Mouse (Mus musculus) MEL (cell line): ENCODE measurements around the gene Gm28048. TPM values are rescaled to one million over a fixed set of nuclear protein-coding genes. Genes with fewer than 3 reads are reported as not detected.

Experiments
- DNase-seq: peaks from one replicate; pipeline ENCODE4 v3.0.0; 2011; ENCODE audit warnings: low read depth, low spot score
- H3K27ac ChIP-seq: 2 replicates; pipeline ENCODE4 v1.5.1; 2012; ENCODE audit warnings: low read depth, mild to moderate bottlenecking, control low read depth, low read length, moderate library complexity; ENCODE audit not compliant: control insufficient read depth
- H3K27me3 ChIP-seq, 2 experiments: fragments of 150-350 bp in 1 of 2; sonication (generic) in 1 of 2; 2 replicates each; pipeline ENCODE4 v1.6.1; 2012; ENCODE audit warnings: low read length in 2 of 2, mild to moderate bottlenecking in 2 of 2, improper control_type of control experiment in 1 of 2, moderate library complexity in 1 of 2; ENCODE audit not compliant: insufficient read depth in 2 of 2, control insufficient read depth in 1 of 2
- H3K36me3 ChIP-seq, 2 experiments: 2 replicates each; pipeline ENCODE4 v1.6.1; 2012 to 2014; ENCODE audit warnings: low read length in 2 of 2, improper control_type of control experiment in 1 of 2, inconsistent platforms in 1 of 2, mild to moderate bottlenecking in 1 of 2; ENCODE audit not compliant: insufficient read depth in 2 of 2, control insufficient read depth in 1 of 2
- H3K4me1 ChIP-seq, 2 experiments: fragments of 150-350 bp in 1 of 2; sonication (generic) in 1 of 2; 2 replicates each; pipeline ENCODE4 v1.6.1; 2012; ENCODE audit warnings: low read length in 2 of 2, improper control_type of control experiment in 1 of 2, mild to moderate bottlenecking in 1 of 2; ENCODE audit not compliant: insufficient read depth in 2 of 2, control insufficient read depth in 1 of 2
- H3K4me3 ChIP-seq, 2 experiments: fragments of 150-350 bp in 1 of 2; sonication (generic) in 1 of 2; 2 replicates each; pipeline ENCODE4 v1.5.1; 2012; ENCODE audit warnings: low read depth in 2 of 2, low read length in 2 of 2, mild to moderate bottlenecking in 2 of 2, moderate library complexity in 2 of 2, control low read depth in 1 of 2, improper control_type of control experiment in 1 of 2; ENCODE audit not compliant: control insufficient read depth in 1 of 2, insufficient read depth in 1 of 2
- H3K79me2 ChIP-seq: 2 replicates; pipeline ENCODE4 v1.6.1; 2012; ENCODE audit warnings: mild to moderate bottlenecking, low read length, moderate library complexity; ENCODE audit not compliant: control insufficient read depth, poor library complexity, insufficient read depth
- H3K9ac ChIP-seq: 2 replicates; pipeline ENCODE4 v1.6.1; 2012; ENCODE audit warnings: low read depth, mild to moderate bottlenecking, control low read depth, low read length, moderate library complexity; ENCODE audit not compliant: control insufficient read depth, poor library complexity, severe bottlenecking
- H3K9me3 ChIP-seq: fragments of 150-350 bp; sonication (generic); replicated peaks from 2 replicates; pipeline ENCODE4 v1.6.1; 2012; ENCODE audit warnings: mild to moderate bottlenecking, low read length, improper control_type of control experiment, moderate library complexity; ENCODE audit not compliant: insufficient read depth
- BHLHE40 ChIP-seq: IDR thresholded peaks from 2 replicates; pipeline ENCODE4 v1.6.1; 2012; ENCODE audit warnings: low read depth, mild to moderate bottlenecking, inconsistent platforms, low read length, improper control_type of control experiment, borderline replicate concordance
- CHD1 ChIP-seq: IDR thresholded peaks from 2 replicates; pipeline ENCODE4 v1.6.1; 2012; ENCODE audit warnings: low read depth, mild to moderate bottlenecking, inconsistent platforms, low read length, improper control_type of control experiment
- CHD2 ChIP-seq: IDR thresholded peaks from 2 replicates; pipeline ENCODE4 v1.6.1; 2011; ENCODE audit warnings: low read length, improper control_type of control experiment
- CTCF ChIP-seq, 3 experiments: IDR thresholded peaks in 2 of 3; conservative IDR thresholded peaks in 1 of 3; 2 replicates each; pipeline ENCODE4 v1.5.1; 2011 to 2012; ENCODE audit warnings: low read length in 3 of 3, low read depth in 2 of 3, mild to moderate bottlenecking in 2 of 3, improper control_type of control experiment in 1 of 3, inconsistent platforms in 1 of 3, mixed read lengths in 1 of 3, moderate library complexity in 1 of 3; ENCODE audit not compliant: control insufficient read depth in 1 of 3, insufficient read depth in 1 of 3, poor library complexity in 1 of 3, severe bottlenecking in 1 of 3
- E2F4 ChIP-seq: IDR thresholded peaks from 2 replicates; pipeline ENCODE4 v1.6.1; 2011; ENCODE audit warnings: low read depth, low read length, improper control_type of control experiment, borderline replicate concordance
- EP300 ChIP-seq, 2 experiments: IDR thresholded peaks; 2 replicates each; pipeline ENCODE4 v1.6.1; 2011; ENCODE audit warnings: improper control_type of control experiment in 2 of 2, low read length in 2 of 2, low read depth in 1 of 2, mild to moderate bottlenecking in 1 of 2
- ETS1 ChIP-seq: IDR thresholded peaks from 2 replicates; pipeline ENCODE4 v1.6.1; 2012; ENCODE audit warnings: low read depth, mild to moderate bottlenecking, inconsistent platforms, low read length, improper control_type of control experiment, moderate library complexity
- GABPA ChIP-seq: IDR thresholded peaks from 2 replicates; pipeline ENCODE4 v1.6.1; 2012; ENCODE audit warnings: low read depth, mild to moderate bottlenecking, inconsistent platforms, low read length, improper control_type of control experiment, moderate library complexity
- GATA1 ChIP-seq: IDR thresholded peaks from 2 replicates; pipeline ENCODE4 v1.6.1; 2011; ENCODE audit warnings: low read depth, low read length, improper control_type of control experiment
- HCFC1 ChIP-seq: IDR thresholded peaks from 2 replicates; pipeline ENCODE4 v1.6.1; 2012; ENCODE audit warnings: low read depth, mild to moderate bottlenecking, inconsistent platforms, low read length, improper control_type of control experiment, moderate library complexity
- KAT2A ChIP-seq: conservative IDR thresholded peaks from 2 replicates; pipeline ENCODE4 v1.6.1; 2012; ENCODE audit warnings: low read depth, low read length, improper control_type of control experiment, inconsistent platforms
- MAFK ChIP-seq: IDR thresholded peaks from 2 replicates; pipeline ENCODE4 v1.6.1; 2011; ENCODE audit warnings: low read depth, mild to moderate bottlenecking, low read length, improper control_type of control experiment, borderline replicate concordance
- MAX ChIP-seq: IDR thresholded peaks from 2 replicates; pipeline ENCODE4 v1.6.1; 2011; ENCODE audit warnings: low read length, improper control_type of control experiment
- MEF2A ChIP-seq: IDR thresholded peaks from 2 replicates; pipeline ENCODE4 v1.6.1; 2014; ENCODE audit warnings: low read depth, mild to moderate bottlenecking, inconsistent platforms, low read length, improper control_type of control experiment; ENCODE audit not compliant: poor library complexity, insufficient replicate concordance, severe bottlenecking; ENCODE audit errors: extremely low read depth
- MXI1 ChIP-seq: IDR thresholded peaks from 2 replicates; pipeline ENCODE4 v1.6.1; 2011; ENCODE audit warnings: mild to moderate bottlenecking, low read depth, low read length, improper control_type of control experiment
- MYB ChIP-seq: IDR thresholded peaks from 2 replicates; pipeline ENCODE4 v1.6.1; 2011; ENCODE audit warnings: mild to moderate bottlenecking, low read depth, low read length, improper control_type of control experiment
- MYC ChIP-seq: IDR thresholded peaks from 2 replicates; pipeline ENCODE4 v1.6.1; 2011; ENCODE audit warnings: low read depth, mild to moderate bottlenecking, low read length, improper control_type of control experiment, moderate library complexity
- NELFE ChIP-seq: IDR thresholded peaks from 2 replicates; pipeline ENCODE4 v1.6.1; 2011; ENCODE audit warnings: low read depth, low read length, improper control_type of control experiment
- NRF1 ChIP-seq: IDR thresholded peaks from 2 replicates; pipeline ENCODE4 v1.6.1; 2014; ENCODE audit warnings: low read depth, mild to moderate bottlenecking, inconsistent platforms, low read length, improper control_type of control experiment, moderate library complexity; ENCODE audit not compliant: poor library complexity, insufficient read depth, severe bottlenecking
- POLR2AphosphoS2 ChIP-seq: IDR thresholded peaks from 2 replicates; pipeline ENCODE4 v1.6.1; 2011; ENCODE audit warnings: low read length, improper control_type of control experiment
- POLR2AphosphoS5 ChIP-seq: IDR thresholded peaks from 2 replicates; pipeline ENCODE4 v1.6.1; 2012; ENCODE audit warnings: low read depth, borderline replicate concordance, mild to moderate bottlenecking, inconsistent platforms, low read length, moderate library complexity, mixed read lengths
- RCOR1 ChIP-seq: IDR thresholded peaks from 2 replicates; pipeline ENCODE4 v1.6.1; 2012; ENCODE audit warnings: low read depth, mild to moderate bottlenecking, inconsistent platforms, low read length, improper control_type of control experiment
- SIN3A ChIP-seq: IDR thresholded peaks from 2 replicates; pipeline ENCODE4 v1.6.1; 2012; ENCODE audit warnings: low read length, improper control_type of control experiment, inconsistent platforms
- TAL1 ChIP-seq: IDR thresholded peaks from 2 replicates; pipeline ENCODE4 v1.6.1; 2012; ENCODE audit warnings: mild to moderate bottlenecking, inconsistent platforms, low read length, moderate library complexity, mixed read lengths
- TBP ChIP-seq: IDR thresholded peaks from 2 replicates; pipeline ENCODE4 v1.8.0; 2011; ENCODE audit warnings: low read depth, low read length, improper control_type of control experiment
- TCF12 ChIP-seq: IDR thresholded peaks from 2 replicates; pipeline ENCODE4 v1.6.1; 2014; ENCODE audit warnings: low read depth, mild to moderate bottlenecking, inconsistent platforms, low read length, improper control_type of control experiment, moderate library complexity
- UBTF ChIP-seq: IDR thresholded peaks from 2 replicates; pipeline ENCODE4 v1.6.1; 2012; ENCODE audit warnings: low read depth, mild to moderate bottlenecking, inconsistent platforms, low read length, improper control_type of control experiment, moderate library complexity, borderline replicate concordance; ENCODE audit not compliant: insufficient read depth
- USF1 ChIP-seq: IDR thresholded peaks from 2 replicates; pipeline ENCODE4 v1.6.1; 2014; ENCODE audit warnings: low read depth, mild to moderate bottlenecking, inconsistent platforms, low read length, improper control_type of control experiment, moderate library complexity
- USF2 ChIP-seq, 2 experiments: IDR thresholded peaks; 2 replicates each; pipeline ENCODE4 v1.6.1; 2011 to 2012; ENCODE audit warnings: improper control_type of control experiment in 2 of 2, low read length in 2 of 2, borderline replicate concordance in 1 of 2, inconsistent platforms in 1 of 2, low read depth in 1 of 2, mild to moderate bottlenecking in 1 of 2; ENCODE audit not compliant: insufficient read depth in 1 of 2
- ZKSCAN1 ChIP-seq: IDR thresholded peaks from 2 replicates; pipeline ENCODE4 v1.6.1; 2012; ENCODE audit warnings: low read depth, mild to moderate bottlenecking, inconsistent platforms, low read length, improper control_type of control experiment, moderate library complexity
- ZMIZ1 ChIP-seq: IDR thresholded peaks from 2 replicates; pipeline ENCODE4 v1.6.1; 2012; ENCODE audit warnings: low read depth, mild to moderate bottlenecking, inconsistent platforms, low read length, improper control_type of control experiment, moderate library complexity
- ZNF384 ChIP-seq: IDR thresholded peaks from 2 replicates; pipeline ENCODE4 v1.6.1; 2012; ENCODE audit warnings: low read depth, mild to moderate bottlenecking, inconsistent platforms, low read length, improper control_type of control experiment
- polyA plus RNA-seq, 2 experiments: library from polyadenylated mRNA; stranded (reverse) in 1 of 2; unstranded in 1 of 2; fragments of >175 nt in 1 of 2; fragments of >200 nt in 1 of 2; gene quantifications; 2 replicates each; pipeline versions ENCODE4 v1.2.1 to v1.2.4; 2012; ENCODE audit warnings: low replicate concordance in 2 of 2, low read depth in 1 of 2; ENCODE audit not compliant: insufficient read length in 2 of 2, insufficient read depth in 1 of 2, missing spikeins in 1 of 2
- total RNA-seq: library from RNA; depleted of rRNA; stranded (reverse); fragments of 300-350 nt; gene quantifications from 2 replicates; pipeline ENCODE4 v1.2.3, GENCODE M21; 2012

Gene Gm28048
- total and polyA plus RNA-seq, 3 experiments, result 8.6 to 15.0 TPM; not detected in 1

DNA sequence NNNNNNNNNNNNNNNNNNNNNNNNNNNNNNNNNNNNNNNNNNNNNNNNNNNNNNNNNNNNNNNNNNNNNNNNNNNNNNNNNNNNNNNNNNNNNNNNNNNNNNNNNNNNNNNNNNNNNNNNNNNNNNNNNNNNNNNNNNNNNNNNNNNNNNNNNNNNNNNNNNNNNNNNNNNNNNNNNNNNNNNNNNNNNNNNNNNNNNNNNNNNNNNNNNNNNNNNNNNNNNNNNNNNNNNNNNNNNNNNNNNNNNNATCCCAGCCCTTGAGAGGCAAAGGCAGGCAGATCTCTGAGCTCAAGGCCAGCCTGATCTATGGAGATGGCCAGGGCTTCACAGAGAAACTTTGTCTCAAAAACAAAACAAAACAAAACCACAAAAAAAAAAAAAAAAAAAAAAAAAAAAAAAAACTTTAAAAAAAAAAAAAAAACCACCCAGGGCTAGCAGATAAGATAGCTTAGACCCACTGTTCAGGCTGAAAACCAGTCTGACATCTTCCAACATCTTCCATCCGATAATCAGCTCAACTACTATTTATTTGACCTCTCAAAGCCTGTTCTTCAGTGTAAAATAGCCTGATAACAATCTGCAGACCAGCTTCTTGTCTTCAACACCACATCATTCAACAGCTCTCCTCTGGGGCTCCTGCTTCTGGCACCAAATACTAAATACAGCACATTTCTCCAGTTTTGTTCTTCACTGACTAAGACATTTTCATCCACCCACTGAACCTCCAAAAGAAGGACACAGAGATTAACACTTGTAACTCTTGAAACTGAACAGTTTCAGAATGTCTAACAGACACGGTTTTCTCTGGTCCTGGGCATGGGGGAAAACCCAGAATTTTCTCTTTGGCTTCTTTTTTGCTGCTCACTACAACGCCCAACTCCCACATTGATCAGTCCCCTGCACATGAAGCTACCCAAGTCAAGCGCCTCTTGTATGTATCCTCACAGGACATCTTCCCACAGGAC is 136.9 kb downstream of the Gm28048 start:
- Histone ChIP-seq H3K36me3 (peaks cover 0 to 79% of the 10 kb centered on the region in 2 experiments; a peak in 2 of 4 replicates), H3K4me3 (no peak overlapping the region), H3K27me3 (no peaks in the 10 kb centered on the region), H3K9me3 (no peaks in the 10 kb centered on the region), H3K79me2 (peaks cover 74% of the 10 kb centered on the region), H3K9ac (peak overlapping the region; percentile 45), H3K27ac (peak overlapping the region; percentile 91), H3K4me1 (peaks cover 56 to 63% of the 10 kb centered on the region in 2 experiments)
- no peak for TF ChIP-seq POLR2AphosphoS5
- no peak for TF ChIP-seq USF1
- TF ChIP-seq CTCF (IDR thresholded peaks at IDR 0.05 in 2 of 3, conservative IDR thresholded peaks at IDR 0.05 in 1 of 3; ENCODE audit: control insufficient read depth in 1 of 3, insufficient read depth in 1 of 3, low read depth in 2 of 3, low read length in 3 of 3, poor library complexity in 1 of 3, severe bottlenecking in 1 of 3), result no peak
- TF ChIP-seq E2F4, result no peak
- TF ChIP-seq USF2 (IDR thresholded peaks at IDR 0.05; ENCODE audit: borderline replicate concordance in 1 of 2, insufficient read depth in 1 of 2, low read depth in 1 of 2, low read length in 2 of 2), result no peak
- no peak for TF ChIP-seq CHD1
- TF ChIP-seq TCF12, result peak; percentile 40; the same call in 1 of the 2 replicates
- TF ChIP-seq UBTF, result 0 out of 2 replicates have a peak, but pooled peaks have one; percentile 33
- no peak for TF ChIP-seq MAX
- TF ChIP-seq MXI1, result peak; percentile 36; the same call in 1 of the 2 replicates
- TF ChIP-seq HCFC1, result 0 out of 2 replicates have a peak, but pooled peaks have one; percentile 24
- no peak for TF ChIP-seq TAL1
- TF ChIP-seq RCOR1, result no peak
- TF ChIP-seq ZNF384, result peak; percentile 99
- TF ChIP-seq MAFK, result no peak
- TF ChIP-seq ZKSCAN1, result peak; percentile 74; the same call in 1 of the 2 replicates
- TF ChIP-seq NRF1, result no peak
- TF ChIP-seq MYB, result 0 out of 2 replicates have a peak, but pooled peaks have one; percentile 16
- TF ChIP-seq POLR2AphosphoS2, result no peak
- no peak for TF ChIP-seq GABPA
- TF ChIP-seq TBP, result 0 out of 2 replicates have a peak, but pooled peaks have one; percentile 26
- TF ChIP-seq ETS1, result peak; percentile 56; the same call in 1 of the 2 replicates
- TF ChIP-seq MYC, result no peak
- TF ChIP-seq NELFE, result no peak
- no peak for TF ChIP-seq MEF2A
- TF ChIP-seq BHLHE40, result peak; percentile 22; the same call in 1 of the 2 replicates
- TF ChIP-seq CHD2, result no peak
- peak; percentile 77 for TF ChIP-seq GATA1
- peak; percentile 70; the same call in 1 of the 2 replicates for TF ChIP-seq SIN3A
- TF ChIP-seq KAT2A, result no peak
- TF ChIP-seq EP300 (IDR thresholded peaks at IDR 0.05; ENCODE audit: low read depth in 1 of 2, low read length in 2 of 2), result peak in 1 of 2 experiments; percentile 43; a peak in 3 of 4 replicates
- TF ChIP-seq ZMIZ1, result no peak
- peak; percentile 69 for DNase-seq
